Mouse (Mus musculus) cerebellum, adult 2 months (tissue): ENCODE data around the gene Olfr429.

Source experiments
- CTCF ChIP-seq: fragments of 200-500 bp; IDR thresholded peaks from 2 replicates; pipeline ENCODE4 v1.5.1; 2011; ENCODE audit warnings: low read depth, mild to moderate bottlenecking, control low read depth, low read length, moderate library complexity, borderline replicate concordance; ENCODE audit not compliant: insufficient read depth
- POLR2A ChIP-seq: fragments of 200-500 bp; IDR thresholded peaks from 2 replicates; pipeline ENCODE4 v1.6.1; 2011; ENCODE audit warnings: low read length, control low read depth, borderline replicate concordance; ENCODE audit not compliant: insufficient read depth

DNA sequence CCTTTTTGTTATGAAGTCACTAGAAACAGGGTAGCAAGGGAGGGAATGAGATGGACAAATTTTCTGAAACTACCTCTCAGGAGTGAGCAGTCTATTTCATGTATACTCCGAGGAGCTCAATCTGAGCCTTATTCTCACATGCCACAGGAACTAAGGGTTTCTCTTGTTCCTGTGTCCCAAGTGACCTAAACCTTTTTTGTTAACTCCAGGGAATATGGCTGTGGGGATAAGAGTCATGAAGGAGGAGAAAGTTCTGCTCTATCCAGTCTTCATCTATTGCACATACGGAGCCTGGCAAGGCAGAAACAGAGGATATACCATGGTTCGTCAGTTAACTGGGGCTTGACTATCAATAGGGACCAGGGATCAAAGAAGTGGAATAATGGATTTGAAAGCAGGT is 17.8 kb upstream of the Olfr429 start, which contains the start of gene Olfr430:
- no peak for TF ChIP-seq CTCF
- no peak for TF ChIP-seq POLR2A
